Mouse (Mus musculus): ENCODE data around the gene Defb21.
A peak's percentile ranks its signal among the peaks of the same experiment; 100 is the strongest.

The Defb21 gene

GRCm38 (mm10) chr2:152604057-152604456 lies 31.5 kb downstream of the Defb21 start, which contains the start of gene Defb36:
Gene Defb36, plus strand, starts transcription at chr2:152604327.
- peak in 1 of 2 experiments; percentile 5 for DNase-seq (ENCODE audit: low read depth in 2 of 2, low spot score in 2 of 2)

GRCm38 (mm10) chr2:152607746-152608145 lies 35.2 kb downstream of the Defb21 start:
- no peak for DNase-seq (ENCODE audit: low read depth in 2 of 2, low spot score in 2 of 2)

- DNase-seq (ENCODE audit: low read depth in 2 of 2, low spot score in 2 of 2): no peak
Observed at GRCm38 (mm10) chr2:152608719-152609118, 36.2 kb downstream of the Defb21 start.

- DNase-seq (ENCODE audit: low read depth in 2 of 2, low spot score in 2 of 2): no peak
Observed at GRCm38 (mm10) chr2:152612193-152612592, 39.6 kb downstream of the Defb21 start.

- DNase-seq (ENCODE audit: low read depth in 2 of 2, low spot score in 2 of 2): peak; percentile 7 to 21
Observed at GRCm38 (mm10) chr2:152615563-152615962, 43.0 kb downstream of the Defb21 start.

GRCm38 (mm10) chr2:152616470-152616869 lies 43.9 kb downstream of the Defb21 start:
- DNase-seq (ENCODE audit: low read depth in 2 of 2, low spot score in 2 of 2): no peak

GRCm38 (mm10) chr2:152617374-152617773 lies 44.8 kb downstream of the Defb21 start:
- no peak for DNase-seq (ENCODE audit: low read depth in 2 of 2, low spot score in 2 of 2)

GRCm38 (mm10) chr2:152620367-152621134 lies 48.0 kb downstream of the Defb21 start:
- DNase-seq (ENCODE audit: low read depth in 2 of 2, low spot score in 2 of 2): no peak

- no peak for DNase-seq (ENCODE audit: low read depth in 2 of 2, low spot score in 2 of 2)
Observed at GRCm38 (mm10) chr2:152622151-152622550, 49.6 kb downstream of the Defb21 start.

GRCm38 (mm10) chr2:152622953-152623352 lies 50.4 kb downstream of the Defb21 start, which contains the start of gene Defb25:
Gene Defb25, minus strand, starts transcription at chr2:152623053.
- DNase-seq (ENCODE audit: low read depth in 2 of 2, low spot score in 2 of 2): no peak

Data from CD8-positive naive resting alpha-beta T cell, adult 2 months (primary cell).